Mouse (Mus musculus) ES-Bruce4 (cell line): Measurements from ENCODE around the gene Sde2. TPM values are rescaled to one million over a fixed set of nuclear protein-coding genes. Genes with fewer than 3 reads are reported as not detected.
A peak's percentile ranks its signal among the peaks of the same experiment; 100 is the strongest.

Experiments
- H3K27ac ChIP-seq: 2 replicates; pipeline ENCODE4 v1.5.1; 2012; ENCODE audit warnings: low read length, inconsistent platforms; ENCODE audit not compliant: insufficient read depth
- H3K27me3 ChIP-seq: 2 replicates; pipeline ENCODE4 v1.6.1; 2012; ENCODE audit warnings: mild to moderate bottlenecking, low read length, inconsistent platforms; ENCODE audit not compliant: control insufficient read depth, poor library complexity, insufficient read depth, severe bottlenecking
- H3K36me3 ChIP-seq: 2 replicates; pipeline ENCODE4 v1.6.1; 2012; ENCODE audit warnings: inconsistent platforms, mild to moderate bottlenecking, low read length, moderate library complexity; ENCODE audit not compliant: control insufficient read depth, poor library complexity, insufficient read depth, severe bottlenecking
- H3K4me1 ChIP-seq: one replicate; pipeline ENCODE4 v1.8.1; 2011; ENCODE audit warnings: low read length; ENCODE audit not compliant: control insufficient read depth, insufficient read depth
- H3K4me3 ChIP-seq: 2 replicates; pipeline ENCODE4 v1.5.1; 2011; ENCODE audit warnings: low read depth, mild to moderate bottlenecking, low read length
- H3K9ac ChIP-seq: 2 replicates; pipeline ENCODE4 v1.6.1; 2012; ENCODE audit warnings: low read depth, mild to moderate bottlenecking, inconsistent platforms; ENCODE audit not compliant: poor library complexity, severe bottlenecking
- H3K9me3 ChIP-seq: replicated peaks from 2 replicates; pipeline ENCODE4 v1.6.1; 2012; ENCODE audit warnings: mild to moderate bottlenecking, low read length, inconsistent platforms; ENCODE audit not compliant: control insufficient read depth, poor library complexity, insufficient read depth, severe bottlenecking
- CTCF ChIP-seq: IDR thresholded peaks from one replicate; pipeline ENCODE4 v1.8.1; 2011; ENCODE audit warnings: low read depth, low read length
- EP300 ChIP-seq: IDR thresholded peaks from 2 replicates; pipeline ENCODE4 v1.6.1; 2011; ENCODE audit warnings: low read depth, low read length; ENCODE audit not compliant: insufficient read depth
- POLR2A ChIP-seq: IDR thresholded peaks from one replicate; pipeline ENCODE4 v1.8.1; 2011; ENCODE audit warnings: low read length; ENCODE audit not compliant: insufficient read depth
- polyA plus RNA-seq: library from polyadenylated mRNA; stranded (reverse); fragments of >200 nt; gene quantifications from 2 replicates; pipeline ENCODE4 v1.2.4, GENCODE M21; 2011; ENCODE audit warnings: low read depth; ENCODE audit not compliant: missing spikeins, insufficient read depth, insufficient read length

Sde2 gene
- polyA plus RNA-seq, 1 experiment: 35.0 TPM

GRCm38 (mm10) chr1:180811596-180812462 is 39.1 kb upstream of the Sde2 start:
- TF ChIP-seq POLR2A (no peak), EP300 (no peak), CTCF (no peak)
- Histone ChIP-seq H3K27me3 (no peaks in the 10 kb centered on the region), H3K27ac (no peak overlapping the region), H3K9ac (peak overlapping the region; percentile 99), H3K36me3 (peaks cover 34% of the 10 kb centered on the region), H3K4me1 (no peaks in the 10 kb centered on the region), H3K4me3 (peak overlapping the region; percentile 86), H3K9me3 (no peaks in the 10 kb centered on the region)

- Histone ChIP-seq H3K36me3 (peaks cover 25% of the 10 kb centered on the region), H3K27ac (peak overlapping the region; percentile 69), H3K27me3 (no peaks in the 10 kb centered on the region), H3K4me1 (peaks cover under 1% of the 10 kb centered on the region), H3K4me3 (peak overlapping the region; percentile 86), H3K9me3 (no peaks in the 10 kb centered on the region), H3K9ac (peak overlapping the region; percentile 99)
- TF ChIP-seq EP300 (no peak), CTCF (no peak), POLR2A (no peak)
Observed at GRCm38 (mm10) chr1:180812463-180813408, 38.2 kb upstream of the Sde2 start.

- H3K9ac ChIP-seq: peak overlapping the region; percentile 99
- H3K27ac ChIP-seq: peak overlapping the region; percentile 69
- TF ChIP-seq POLR2A: peak; percentile 75
- no peak for TF ChIP-seq EP300
- no peaks in the 10 kb centered on the region for H3K9me3 ChIP-seq
- peak overlapping the region; percentile 88 for H3K4me3 ChIP-seq
- peaks cover 20% of the 10 kb centered on the region for H3K36me3 ChIP-seq
- peaks cover 5% of the 10 kb centered on the region for H3K4me1 ChIP-seq
- no peaks in the 10 kb centered on the region for H3K27me3 ChIP-seq
Observed at GRCm38 (mm10) chr1:180813409-180813884, 37.5 kb upstream of the Sde2 start.

- Histone ChIP-seq H3K27me3 (no peaks in the 10 kb centered on the region), H3K9ac (peak within 1 kb of the TSS; percentile 99), H3K27ac (peak within 1 kb of the TSS; percentile 69), H3K9me3 (no peaks in the 10 kb centered on the region), H3K36me3 (peaks cover 16% of the 10 kb centered on the region), H3K4me3 (peak within 1 kb of the TSS; percentile 88), H3K4me1 (peaks cover 5% of the 10 kb centered on the region)
- no peak for TF ChIP-seq CTCF
- no peak for TF ChIP-seq POLR2A
- TF ChIP-seq EP300: no peak
Observed at GRCm38 (mm10) chr1:180813885-180814740, 36.8 kb upstream of the Sde2 start, which contains the start of gene H3f3a. H3f3a (minus strand) TSS chr1:180813943.

GRCm38 (mm10) chr1:180815371-180816024 is 35.4 kb upstream of the Sde2 start:
- no peaks in the 10 kb centered on the region for H3K27me3 ChIP-seq
- no peak overlapping the region for H3K4me3 ChIP-seq
- no peak overlapping the region for H3K27ac ChIP-seq
- H3K9ac ChIP-seq: no peak overlapping the region
- TF ChIP-seq POLR2A (no peak), CTCF (no peak), EP300 (no peak)
- peaks cover 5% of the 10 kb centered on the region for H3K4me1 ChIP-seq
- no peaks in the 10 kb centered on the region for H3K9me3 ChIP-seq
- peaks cover 4% of the 10 kb centered on the region for H3K36me3 ChIP-seq
